Mouse (Mus musculus): ENCODE results near the gene Cyb561d2. TPM values are rescaled to one million over a fixed set of nuclear protein-coding genes. Genes with fewer than 3 reads are reported as not detected.

The Cyb561d2 gene
- polyA plus RNA-seq, 1 experiment from 2014 or later: 7.6 TPM

GRCm38 (mm10) chr9:107550491-107551116 is 8.6 kb upstream of the Cyb561d2 start:
- 72% methylated on average over 23 of the region's 23 CpGs for WGBS (ENCODE audit: missing documents)

GRCm38 (mm10) chr9:107549297-107550074 is 7.5 kb upstream of the Cyb561d2 start:
- Histone ChIP-seq H3K4me3 (ENCODE audit: inconsistent target) (no peak overlapping the region), H3K36me3 (ENCODE audit: inconsistent target) (peaks cover 7% of the 10 kb centered on the region), H3K27ac (no peak overlapping the region), H3K79me2 (ENCODE audit: inconsistent target) (peaks cover 14% of the 10 kb centered on the region)
- 96% methylated on average over 14 of the region's 20 CpGs for WGBS (ENCODE audit: missing documents)

More at GRCm38 (mm10) chr9:107550491-107551116, 8.6 kb upstream of the Cyb561d2 start:
- H3K36me3 ChIP-seq (ENCODE audit: inconsistent target): no peaks in the 10 kb centered on the region
- no peak overlapping the region for H3K27ac ChIP-seq
- H3K79me2 ChIP-seq (ENCODE audit: inconsistent target): peaks cover 18% of the 10 kb centered on the region
- no peak overlapping the region for H3K4me3 ChIP-seq (ENCODE audit: inconsistent target)

- Histone ChIP-seq H3K4me3 (ENCODE audit: inconsistent target) (no peak overlapping the region), H3K36me3 (ENCODE audit: inconsistent target) (peaks cover 14% of the 10 kb centered on the region), H3K79me2 (ENCODE audit: inconsistent target) (peaks cover 13% of the 10 kb centered on the region), H3K27ac (no peak overlapping the region)
- WGBS (ENCODE audit: missing documents): 97% methylated on average over 10 of the region's 10 CpGs
Measured at GRCm38 (mm10) chr9:107548820-107549219, 6.8 kb upstream of the Cyb561d2 start.

GRCm38 (mm10) chr9:107547957-107548356 is 6.0 kb upstream of the Cyb561d2 start:
- 70% methylated on average over 5 of the region's 5 CpGs for WGBS (ENCODE audit: missing documents)
- peaks cover 15% of the 10 kb centered on the region for H3K36me3 ChIP-seq (ENCODE audit: inconsistent target)
- no peak overlapping the region for H3K4me3 ChIP-seq (ENCODE audit: inconsistent target)
- no peak overlapping the region for H3K27ac ChIP-seq
- H3K79me2 ChIP-seq (ENCODE audit: inconsistent target): peaks cover 4% of the 10 kb centered on the region; the same call in 1 of the 2 replicates

- Histone ChIP-seq H3K79me2 (ENCODE audit: inconsistent target) (no peaks in the 10 kb centered on the region; the same call in 1 of the 2 replicates), H3K4me3 (ENCODE audit: inconsistent target) (no peak within 1 kb of the TSS), H3K27ac (no peak within 1 kb of the TSS), H3K36me3 (ENCODE audit: inconsistent target) (peaks cover 15% of the 10 kb centered on the region)
- WGBS (ENCODE audit: missing documents): 2% methylated on average over 20 of the region's 20 CpGs
Measured at GRCm38 (mm10) chr9:107547026-107547425, 5.0 kb upstream of the Cyb561d2 start, which contains the start of gene Zmynd10. Zmynd10 (plus strand) TSS chr9:107547298.

GRCm38 (mm10) chr9:107545602-107546001 is 3.6 kb upstream of the Cyb561d2 start:
- 23% methylated on average over 3 of the region's 3 CpGs for WGBS (ENCODE audit: missing documents)
- H3K4me3 ChIP-seq (ENCODE audit: inconsistent target): no peak overlapping the region
- H3K79me2 ChIP-seq (ENCODE audit: inconsistent target): no peaks in the 10 kb centered on the region; the same call in 1 of the 2 replicates
- no peak overlapping the region for H3K27ac ChIP-seq
- peaks cover 15% of the 10 kb centered on the region for H3K36me3 ChIP-seq (ENCODE audit: inconsistent target)

GRCm38 (mm10) chr9:107545199-107545598 is 3.2 kb upstream of the Cyb561d2 start:
- WGBS (ENCODE audit: missing documents): 90% methylated on average over 10 of the region's 10 CpGs
- Histone ChIP-seq H3K27ac (no peak overlapping the region), H3K36me3 (ENCODE audit: inconsistent target) (peaks cover 15% of the 10 kb centered on the region), H3K4me3 (ENCODE audit: inconsistent target) (no peak overlapping the region), H3K79me2 (ENCODE audit: inconsistent target) (no peaks in the 10 kb centered on the region; the same call in 1 of the 2 replicates)

- 95% methylated on average over 12 of the region's 12 CpGs for WGBS (ENCODE audit: missing documents)
- Histone ChIP-seq H3K36me3 (ENCODE audit: inconsistent target) (peaks cover 17% of the 10 kb centered on the region), H3K79me2 (ENCODE audit: inconsistent target) (no peaks in the 10 kb centered on the region; the same call in 1 of the 2 replicates), H3K4me3 (ENCODE audit: inconsistent target) (no peak overlapping the region), H3K27ac (no peak overlapping the region)
Measured at GRCm38 (mm10) chr9:107544729-107545128, 2.7 kb upstream of the Cyb561d2 start.

GRCm38 (mm10) chr9:107544196-107544700 is 2.3 kb upstream of the Cyb561d2 start:
- Histone ChIP-seq H3K4me3 (ENCODE audit: inconsistent target) (no peak overlapping the region), H3K36me3 (ENCODE audit: inconsistent target) (peaks cover 22% of the 10 kb centered on the region), H3K79me2 (ENCODE audit: inconsistent target) (no peaks in the 10 kb centered on the region; the same call in 1 of the 2 replicates), H3K27ac (no peak overlapping the region)
- 95% methylated on average over 17 of the region's 17 CpGs for WGBS (ENCODE audit: missing documents)

- WGBS (ENCODE audit: missing documents): 95% methylated on average over 11 of the region's 11 CpGs
- Histone ChIP-seq H3K27ac (no peak overlapping the region), H3K36me3 (ENCODE audit: inconsistent target) (peaks cover 30% of the 10 kb centered on the region), H3K79me2 (ENCODE audit: inconsistent target) (peaks cover under 1% of the 10 kb centered on the region; the same call in 1 of the 2 replicates), H3K4me3 (ENCODE audit: inconsistent target) (no peak overlapping the region)
Measured at GRCm38 (mm10) chr9:107543299-107543698, 1.3 kb upstream of the Cyb561d2 start.

- WGBS (ENCODE audit: missing documents): 66% methylated on average over 7 of the region's 8 CpGs
- Histone ChIP-seq H3K4me3 (ENCODE audit: inconsistent target) (peak overlapping the region; percentile 78), H3K27ac (peak overlapping the region; percentile 72; the same call in 1 of the 2 replicates), H3K79me2 (ENCODE audit: inconsistent target) (peaks cover 7% of the 10 kb centered on the region; the same call in 1 of the 2 replicates), H3K36me3 (ENCODE audit: inconsistent target) (peaks cover 36% of the 10 kb centered on the region)
Measured at GRCm38 (mm10) chr9:107542721-107543120, 728 bp upstream of the Cyb561d2 start.

GRCm38 (mm10) chr9:107542352-107542686 is 326 bp upstream of the Cyb561d2 start:
- H3K27ac ChIP-seq: peak overlapping the region; percentile 72
- H3K36me3 ChIP-seq (ENCODE audit: inconsistent target): peaks cover 40% of the 10 kb centered on the region
- peak overlapping the region; percentile 78 for H3K4me3 ChIP-seq (ENCODE audit: inconsistent target)
- H3K79me2 ChIP-seq (ENCODE audit: inconsistent target): peaks cover 11% of the 10 kb centered on the region
- WGBS (ENCODE audit: missing documents): 2% methylated on average over 11 of the region's 11 CpGs

- H3K79me2 ChIP-seq (ENCODE audit: inconsistent target): peaks cover 24% of the 10 kb centered on the region
- peaks cover 41% of the 10 kb centered on the region for H3K36me3 ChIP-seq (ENCODE audit: inconsistent target)
- H3K4me3 ChIP-seq (ENCODE audit: inconsistent target): peak overlapping the region; percentile 78; the same call in 1 of the 2 replicates
- WGBS (ENCODE audit: missing documents): 75% methylated on average over 9 of the region's 10 CpGs
- no peak overlapping the region for H3K27ac ChIP-seq
Measured at GRCm38 (mm10) chr9:107541005-107541404, 988 bp downstream of the Cyb561d2 start.

GRCm38 (mm10) chr9:107540420-107540819 is 1.6 kb downstream of the Cyb561d2 start:
- Histone ChIP-seq H3K27ac (no peak overlapping the region), H3K36me3 (ENCODE audit: inconsistent target) (peaks cover 41% of the 10 kb centered on the region)

GRCm38 (mm10) chr9:107539940-107540339 is 2.1 kb downstream of the Cyb561d2 start:
- Histone ChIP-seq H3K4me3 (ENCODE audit: inconsistent target) (no peak overlapping the region), H3K36me3 (ENCODE audit: inconsistent target) (peaks cover 39% of the 10 kb centered on the region), H3K27ac (no peak overlapping the region), H3K79me2 (ENCODE audit: inconsistent target) (peaks cover 34% of the 10 kb centered on the region)
- over 99% methylated on average over 8 of the region's 8 CpGs for WGBS (ENCODE audit: missing documents)

More at GRCm38 (mm10) chr9:107540420-107540819, 1.6 kb downstream of the Cyb561d2 start:
- WGBS (ENCODE audit: missing documents): 89% methylated on average over 4 of the region's 4 CpGs
- H3K79me2 ChIP-seq (ENCODE audit: inconsistent target): peaks cover 30% of the 10 kb centered on the region
- H3K4me3 ChIP-seq (ENCODE audit: inconsistent target): no peak overlapping the region

Data from macrophage (primary cell).